In the genomic region with DNA sequence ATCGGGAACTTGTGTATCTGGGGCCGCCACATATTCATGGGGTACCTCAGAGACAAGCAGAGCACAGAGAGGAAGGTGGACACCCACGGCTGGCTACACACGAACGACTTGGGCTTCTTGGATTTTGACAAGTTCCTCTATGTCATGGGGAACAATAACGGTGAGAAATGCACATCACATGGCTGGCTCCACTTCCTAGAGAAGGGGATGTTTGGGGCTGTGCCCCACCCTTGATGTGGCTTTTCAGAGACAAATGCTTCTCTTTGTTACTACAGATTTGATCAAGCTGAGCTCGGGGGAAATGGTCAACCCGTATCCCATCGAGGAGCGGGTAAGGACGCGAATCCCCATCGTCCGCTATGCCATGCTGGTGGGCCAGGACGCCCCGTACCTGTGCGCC, we compare ENCODE assay signal across 23 mouse cellular contexts. TPM values are rescaled to one million over a fixed set of nuclear protein-coding genes. Genes with fewer than 3 reads are reported as not detected.
DNase-seq lines count a peak whose midpoint lies in the region; ATAC-seq and TF ChIP-seq lines count a peak whose summit lies in the region.
"Had no signal": no experiment of that assay in that cellular context is flagged by ENCODE, and none has a peak within 500 bp of the region (broad histone marks: within the 10 kb centered on the region; RNA-seq: fewer than 3 reads in every experiment).

No protein-coding gene starts in this region.

- H3K4me2 ChIP-seq in intestine, embryonic 15.5 days (replicated peaks): no peak overlapping the region
- H3K4me2 ChIP-seq: hindbrain, embryonic 15.5 days; limb, embryonic 12.5 days; liver, embryonic 13.5 days; lung, embryonic 15.5 days; neural tube, embryonic 15.5 days had no signal

- no peak for TF ChIP-seq POLR2A in spleen, adult 2 months (IDR thresholded peaks at IDR 0.05; ENCODE audit: low read depth, low read length)
- no peak for TF ChIP-seq POLR2A in ES-Bruce4 (IDR thresholded peaks at IDR 0.05; ENCODE audit: insufficient read depth, low read length)
- no peak for TF ChIP-seq POLR2A in cerebellum, adult 2 months (IDR thresholded peaks at IDR 0.05; ENCODE audit: borderline replicate concordance, insufficient read depth, low read length)

- 45% methylated on average over 17 of the region's 17 CpGs for WGBS in spleen, adult 2 months
- WGBS in intestine, embryonic 15.5 days: 91% methylated on average over 17 of the region's 17 CpGs
- 87% methylated on average over 17 of the region's 17 CpGs for WGBS in cerebellum, adult 2 months

- no peak overlapping the region for H3K4me3 ChIP-seq in spleen, adult 2 months (ENCODE audit: extremely low read depth, insufficient read depth, insufficient read length)
- peak overlapping the region; percentile 9; the same call in 1 of the 2 replicates for H3K4me3 ChIP-seq in ES-Bruce4 (ENCODE audit: low read depth, low read length)
- H3K4me3 ChIP-seq in intestine, embryonic 15.5 days (replicated peaks): no peak overlapping the region
- no peak overlapping the region for H3K4me3 ChIP-seq in cerebellum, adult 2 months (replicated peaks; ENCODE audit: insufficient read depth, low read depth, low read length)
- H3K4me3 ChIP-seq: hindbrain, embryonic 15.5 days; limb, embryonic 12.5 days; liver, embryonic 13.5 days; lung, embryonic 15.5 days; neural tube, embryonic 15.5 days had no signal

- peak; percentile 45 for ATAC-seq in megakaryocyte progenitor cell, adult 5-6 weeks (replicated peaks; ENCODE audit: poor library complexity)
- ATAC-seq in intestine, embryonic 15.5 days: no peak

- peak overlapping the region; percentile 43; the same call in 1 of the 2 replicates for H3K27ac ChIP-seq in spleen, adult 2 months (ENCODE audit: insufficient read depth, low read length)
- peak overlapping the region; percentile 91 for H3K27ac ChIP-seq in ES-Bruce4 (ENCODE audit: insufficient read depth, low read length)
- no peak overlapping the region for H3K27ac ChIP-seq in intestine, embryonic 15.5 days
- H3K27ac ChIP-seq in cerebellum, adult 2 months (ENCODE audit: insufficient read depth, low read length): no peak overlapping the region
- H3K27ac ChIP-seq: hindbrain, embryonic 15.5 days; limb, embryonic 12.5 days; liver, embryonic 13.5 days; lung, embryonic 15.5 days; neural tube, embryonic 15.5 days had no signal

- peaks cover 13% of the 10 kb centered on the region; the same call in 1 of the 2 replicates for H3K4me1 ChIP-seq in spleen, adult 2 months (ENCODE audit: control insufficient read depth, insufficient read depth, insufficient read length)
- peaks cover 5% of the 10 kb centered on the region for H3K4me1 ChIP-seq in ES-Bruce4 (ENCODE audit: control insufficient read depth, insufficient read depth, low read length)
- 0 out of 2 replicates have a peak, but pooled peaks cover 3% of the 10 kb centered on the region for H3K4me1 ChIP-seq in intestine, embryonic 15.5 days (replicated peaks)
- H3K4me1 ChIP-seq in cerebellum, adult 2 months (ENCODE audit: control insufficient read depth, insufficient read depth, low read length): no peaks in the 10 kb centered on the region
- H3K4me1 ChIP-seq: hindbrain, embryonic 15.5 days; limb, embryonic 12.5 days; neural tube, embryonic 15.5 days had no signal

- peak; percentile 18 to 19 for DNase-seq in spleen, adult 2 months (ENCODE audit: low read depth in 1 of 2, low spot score in 2 of 2)
- DNase-seq in spleen, postnatal 14 days (ENCODE audit: low spot score in 2 of 2): no peak
- peak; percentile 74 for DNase-seq in R1 (ENCODE audit: low read depth, low spot score)
- DNase-seq in cerebellum, adult 2 months: no peak
- no peak for DNase-seq in layer of hippocampus, postnatal 10 days (ENCODE audit: low spot score in 2 of 2)
- DNase-seq: adrenal gland, adult 8-10 months; cerebellum, adult 11-12 months; gastrocnemius, postnatal 25 days; heart, postnatal 36 days; kidney, adult 11 months; liver, embryonic 13.5 days; thymus, postnatal 25 days had no signal

- H3K36me3 ChIP-seq in spleen, adult 2 months (ENCODE audit: control insufficient read depth, insufficient read depth, low read length): no peaks in the 10 kb centered on the region
- H3K36me3 ChIP-seq in ES-Bruce4 (ENCODE audit: control insufficient read depth, insufficient read depth, low read length, poor library complexity, severe bottlenecking): peaks cover 8% of the 10 kb centered on the region
- H3K36me3 ChIP-seq in intestine, embryonic 15.5 days: no peaks in the 10 kb centered on the region; the same call in 1 of the 2 replicates
- H3K36me3 ChIP-seq: liver, embryonic 13.5 days had no signal

- TF ChIP-seq CTCF in spleen, adult 2 months (IDR thresholded peaks at IDR 0.05; ENCODE audit: extremely low read depth, insufficient read depth, insufficient read length, insufficient replicate concordance): no peak
- no peak for TF ChIP-seq CTCF in ES-Bruce4 (IDR thresholded peaks at IDR 0.05; ENCODE audit: low read depth, low read length)
- no peak for TF ChIP-seq CTCF in cerebellum, adult 2 months (IDR thresholded peaks at IDR 0.05; ENCODE audit: borderline replicate concordance, insufficient read depth, low read depth, low read length)

- H3K9ac ChIP-seq in ES-Bruce4 (ENCODE audit: low read depth, poor library complexity, severe bottlenecking): peak overlapping the region; percentile 46
- no peak overlapping the region for H3K9ac ChIP-seq in intestine, embryonic 15.5 days
- H3K9ac ChIP-seq: hindbrain, embryonic 15.5 days; limb, embryonic 12.5 days; liver, embryonic 13.5 days; lung, embryonic 15.5 days; neural tube, embryonic 15.5 days had no signal

- peaks cover 12% of the 10 kb centered on the region for H3K9me3 ChIP-seq in ES-Bruce4 (replicated peaks; ENCODE audit: control insufficient read depth, insufficient read depth, low read length, poor library complexity, severe bottlenecking)
- no peaks in the 10 kb centered on the region for H3K9me3 ChIP-seq in intestine, embryonic 15.5 days
- H3K9me3 ChIP-seq: hindbrain, embryonic 15.5 days; lung, embryonic 15.5 days; neural tube, embryonic 15.5 days had no signal

- no peak for TF ChIP-seq EP300 in ES-Bruce4 (IDR thresholded peaks at IDR 0.05; ENCODE audit: insufficient read depth, low read depth, low read length)

- no peaks in the 10 kb centered on the region for H3K27me3 ChIP-seq in spleen, adult 2 months (ENCODE audit: control insufficient read depth, insufficient read depth, low read length)
- no peaks in the 10 kb centered on the region for H3K27me3 ChIP-seq in ES-Bruce4 (ENCODE audit: control insufficient read depth, insufficient read depth, low read length, poor library complexity, severe bottlenecking)
- H3K27me3 ChIP-seq in intestine, embryonic 15.5 days (replicated peaks): no peaks in the 10 kb centered on the region
- no peaks in the 10 kb centered on the region for H3K27me3 ChIP-seq in cerebellum, adult 2 months (ENCODE audit: control insufficient read depth, insufficient read depth, low read length)
- H3K27me3 ChIP-seq: CH12.LX; hindbrain, embryonic 15.5 days; liver, embryonic 13.5 days; lung, embryonic 15.5 days; neural tube, embryonic 15.5 days had no signal

RNA-seq across cellular contexts. Expression of a gene that starts 9.5 kb away (rescaled TPM):
- polyA plus RNA-seq in spleen, adult 2 months (2012; rRNA removed): 0.09 and 0.21 TPM in 2 replicates
- polyA plus RNA-seq in ES-Bruce4 (2011; ENCODE audit: insufficient read depth, insufficient read length, low read depth, missing spikeins): 8.0 and 8.4 TPM in 2 replicates
- 0.07 TPM in 1 of 2 replicates, not detected in the other for total RNA-seq in megakaryocyte progenitor cell, adult 5-6 weeks (2015)
- not detected in 2 replicates for total RNA-seq in megakaryocyte progenitor cell, adult 5-6 weeks (2017)
- polyA plus RNA-seq in intestine, embryonic 15.5 days (2015; fragmentation: Nextera tagmentation; extraction: Ambion mirVana): 0.15 and 0.19 TPM in 2 replicates
- 0.03 TPM in 1 of 2 replicates, not detected in the other for polyA plus RNA-seq in cerebellum, adult 2 months (2012; rRNA removed)
- total RNA-seq in layer of hippocampus, postnatal 10 days (2021): under 1 TPM; 0.11 to 0.39 TPM
- total RNA-seq: gastrocnemius, postnatal 25 days; heart, postnatal 36 days had no signal

RNA-seq across cellular contexts. Expression of a gene that starts 10.6 kb away (rescaled TPM):
- polyA plus RNA-seq in spleen, adult 2 months (2012; rRNA removed): not detected in 2 replicates
- polyA plus RNA-seq in ES-Bruce4 (2011; ENCODE audit: insufficient read depth, insufficient read length, low read depth, missing spikeins): 0.46 and 0.68 TPM in 2 replicates
- not detected in 2 replicates for total RNA-seq in megakaryocyte progenitor cell, adult 5-6 weeks (2015)
- total RNA-seq in megakaryocyte progenitor cell, adult 5-6 weeks (2017): not detected in 2 replicates
- not detected in 2 replicates for polyA plus RNA-seq in intestine, embryonic 15.5 days (2015; fragmentation: Nextera tagmentation; extraction: Ambion mirVana)
- polyA plus RNA-seq in cerebellum, adult 2 months (2012; rRNA removed): 0.03 TPM in 2 replicates
- total RNA-seq in layer of hippocampus, postnatal 10 days (2021): not detected
- total RNA-seq: CH12.LX; gastrocnemius, postnatal 25 days; heart, postnatal 36 days; layer of hippocampus, adult 8-10 months had no signal
- polyA plus RNA-seq: embryonic facial prominence, embryonic 14.5 days; hindbrain, embryonic 15.5 days; limb, embryonic 12.5 days; liver, embryonic 13.5 days; lung, embryonic 15.5 days; neural tube, embryonic 15.5 days; stomach, embryonic 14.5 days had no signal

RNA-seq across cellular contexts. Expression of a gene that starts 50.4 kb away (rescaled TPM):
- 36.2 and 46.1 TPM in 2 replicates for polyA plus RNA-seq in spleen, adult 2 months (2012; rRNA removed)
- 20.7 and 21.9 TPM in 2 replicates for polyA plus RNA-seq in ES-Bruce4 (2011; ENCODE audit: insufficient read depth, insufficient read length, low read depth, missing spikeins)
- total RNA-seq in megakaryocyte progenitor cell, adult 5-6 weeks (2015): 15.5 and 18.2 TPM in 2 replicates
- total RNA-seq in megakaryocyte progenitor cell, adult 5-6 weeks (2017): 18.2 and 20.7 TPM in 2 replicates
- 39.9 and 40.2 TPM in 2 replicates for polyA plus RNA-seq in intestine, embryonic 15.5 days (2015; fragmentation: Nextera tagmentation; extraction: Ambion mirVana)
- polyA plus RNA-seq in cerebellum, adult 2 months (2012; rRNA removed): 45.7 and 47.9 TPM in 2 replicates
- 10 to 100 TPM; 68.7 to 72.0 TPM for total RNA-seq in layer of hippocampus, postnatal 10 days (2021)

RNA-seq across cellular contexts. Expression of a gene that starts 54.0 kb away (rescaled TPM):
- polyA plus RNA-seq in spleen, adult 2 months (2012; rRNA removed): 13.6 and 16.5 TPM in 2 replicates
- polyA plus RNA-seq in ES-Bruce4 (2011; ENCODE audit: insufficient read depth, insufficient read length, low read depth, missing spikeins): 27.5 and 30.5 TPM in 2 replicates
- total RNA-seq in megakaryocyte progenitor cell, adult 5-6 weeks (2015): 6.4 and 8.8 TPM in 2 replicates
- 4.8 and 5.0 TPM in 2 replicates for total RNA-seq in megakaryocyte progenitor cell, adult 5-6 weeks (2017)
- polyA plus RNA-seq in intestine, embryonic 15.5 days (2015; fragmentation: Nextera tagmentation; extraction: Ambion mirVana): 3.1 and 4.4 TPM in 2 replicates
- 3.1 and 3.6 TPM in 2 replicates for polyA plus RNA-seq in cerebellum, adult 2 months (2012; rRNA removed)
- total RNA-seq in layer of hippocampus, postnatal 10 days (2021): 1 to 10 TPM; 4.1 to 4.4 TPM

Comparison
In these comparisons a context has a peak if more than half of its experiments do, and no peak if none do; other contexts are left out.
1. DNase-seq: peak in spleen, adult 2 months (2 of 2) and R1 (single experiment); none in spleen, postnatal 14 days (0 of 2), cerebellum, adult 2 months (0 of 2) and layer of hippocampus, postnatal 10 days (0 of 2).
2. H3K27ac ChIP-seq: peak in spleen, adult 2 months (single experiment) and ES-Bruce4 (single experiment); none in intestine, embryonic 15.5 days (single experiment) and cerebellum, adult 2 months (single experiment).